Mouse (Mus musculus): ENCODE measurements around the gene Plekhf1.
A peak's percentile ranks its signal among the peaks of the same experiment; 100 is the strongest.

Plekhf1 gene

DNA sequence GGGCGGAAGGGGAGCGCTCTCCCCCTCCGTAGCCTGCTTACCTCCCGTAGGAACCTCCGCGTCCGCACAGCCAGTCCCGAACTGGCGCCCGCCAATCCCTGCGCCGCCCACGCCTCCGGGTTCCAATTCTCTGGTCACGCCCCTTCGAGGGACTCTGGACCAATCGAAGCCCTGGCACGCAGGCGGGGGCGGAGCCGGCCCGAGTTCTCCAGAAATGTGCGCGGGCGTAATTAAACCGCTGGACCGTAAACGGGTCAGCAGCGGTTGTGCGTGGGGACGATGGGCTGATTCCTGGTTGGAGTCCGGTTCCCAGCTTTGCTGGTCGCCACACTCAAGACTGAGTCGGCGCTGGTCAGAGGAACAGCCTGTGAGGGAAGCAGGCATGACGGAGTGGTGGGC lies at the start of gene Plekhf1:
Gene Plekhf1 (minus strand): TSS at position 117 of the 399 bp plus-strand sequence.
- DNase-seq (ENCODE audit: low read depth, low spot score), result peak; percentile 91

DNA sequence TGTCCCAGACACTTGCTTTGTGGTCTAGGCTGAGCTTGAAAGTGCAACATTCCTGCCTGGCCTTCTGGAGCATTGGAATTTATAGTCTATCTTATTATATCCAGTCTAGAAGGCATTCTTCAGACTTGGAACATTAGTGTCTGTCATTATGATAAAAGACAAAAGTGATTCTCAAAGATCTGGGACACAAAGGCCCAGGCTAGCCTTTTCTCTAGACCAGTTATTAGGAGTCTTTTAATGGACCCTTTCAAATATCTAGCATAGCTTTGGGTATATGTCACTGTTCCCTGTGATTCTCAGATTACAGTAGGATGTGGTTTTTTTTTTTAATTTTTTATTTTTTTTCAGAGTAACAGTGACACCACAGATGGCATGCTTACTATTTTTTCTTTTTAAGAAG lies 44.7 kb upstream of the Plekhf1 start:
- no peak for DNase-seq (ENCODE audit: low read depth, low spot score)

DNA sequence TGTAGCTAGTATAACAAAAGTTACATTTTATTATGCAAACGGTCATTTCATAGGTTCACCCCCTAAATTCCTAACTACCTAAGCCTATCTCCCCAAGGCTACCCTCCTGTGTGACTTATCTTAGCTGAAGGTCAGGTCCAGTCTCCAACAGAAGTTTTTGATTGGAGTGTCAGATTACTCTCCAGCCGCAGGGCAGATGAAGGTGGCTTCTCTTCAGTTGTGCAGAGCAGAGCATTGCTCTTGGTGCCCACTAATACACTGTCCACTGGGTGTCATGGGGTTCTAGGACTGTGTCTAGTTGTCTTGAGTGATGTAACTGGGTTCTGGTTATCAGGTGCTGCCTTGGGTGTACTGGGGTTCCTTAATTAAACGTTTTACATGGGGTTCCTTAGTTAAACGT lies 44.0 kb upstream of the Plekhf1 start:
- no peak for DNase-seq (ENCODE audit: low read depth, low spot score)

DNA sequence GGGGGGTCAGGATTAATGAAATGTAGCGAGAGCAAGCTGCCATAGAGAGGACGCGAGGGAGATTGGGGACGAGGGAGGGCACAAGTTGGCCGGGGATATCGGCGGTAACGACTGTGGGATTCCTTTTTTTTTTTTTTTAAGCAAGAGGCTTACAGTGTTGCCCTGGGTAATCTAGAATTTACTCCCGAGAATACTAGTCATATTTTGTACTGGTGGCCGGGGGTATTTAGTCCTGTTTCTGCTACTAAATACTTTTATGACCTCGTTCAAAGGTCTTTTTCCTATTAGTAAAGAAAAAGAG lies 43.6 kb upstream of the Plekhf1 start:
- DNase-seq (ENCODE audit: low read depth, low spot score), result no peak

DNA sequence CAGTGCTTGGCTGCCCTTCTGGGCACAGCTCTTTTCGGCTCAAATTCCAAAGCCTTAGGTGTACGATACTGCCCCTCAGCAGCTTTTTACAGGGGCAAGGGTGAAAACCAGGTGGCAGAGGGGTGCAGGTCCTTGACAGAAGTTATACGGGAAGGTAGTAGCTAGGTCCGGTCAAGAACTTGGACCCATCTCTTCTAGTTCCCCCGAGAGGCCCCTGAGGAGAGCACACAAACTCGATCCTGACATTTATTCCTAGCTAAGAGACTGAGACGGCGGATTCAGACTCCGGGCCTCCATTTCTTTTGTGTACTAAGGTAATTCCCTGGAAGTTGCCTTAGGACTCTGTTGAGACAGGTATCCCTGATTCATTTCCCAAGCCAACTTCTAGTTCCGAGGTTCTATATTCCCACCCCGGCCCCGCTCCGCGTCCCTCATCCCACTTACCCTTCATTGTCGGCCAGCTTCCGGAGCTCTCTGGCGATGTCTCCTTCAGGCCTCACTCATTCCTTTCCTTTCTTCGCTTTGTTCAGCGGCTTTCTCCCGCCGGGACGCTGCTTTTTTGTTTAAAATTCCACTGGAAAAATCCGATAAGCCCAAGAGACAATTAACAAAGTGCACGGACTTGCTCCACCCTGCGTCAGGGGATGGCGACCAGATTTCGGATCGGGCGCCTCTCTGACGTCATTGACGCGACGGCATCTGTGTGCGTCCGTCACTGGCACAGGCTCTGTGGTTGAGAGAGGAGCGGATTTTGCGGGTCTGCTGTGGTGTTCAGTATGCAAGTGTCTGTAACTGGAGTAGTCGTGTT lies 43.1 kb upstream of the Plekhf1 start, which contains the start of gene Pop4:
Gene Pop4 (minus strand): TSS at position 721 of the 808 bp plus-strand sequence.
- DNase-seq (ENCODE audit: low read depth, low spot score), result peak; percentile 84

DNA sequence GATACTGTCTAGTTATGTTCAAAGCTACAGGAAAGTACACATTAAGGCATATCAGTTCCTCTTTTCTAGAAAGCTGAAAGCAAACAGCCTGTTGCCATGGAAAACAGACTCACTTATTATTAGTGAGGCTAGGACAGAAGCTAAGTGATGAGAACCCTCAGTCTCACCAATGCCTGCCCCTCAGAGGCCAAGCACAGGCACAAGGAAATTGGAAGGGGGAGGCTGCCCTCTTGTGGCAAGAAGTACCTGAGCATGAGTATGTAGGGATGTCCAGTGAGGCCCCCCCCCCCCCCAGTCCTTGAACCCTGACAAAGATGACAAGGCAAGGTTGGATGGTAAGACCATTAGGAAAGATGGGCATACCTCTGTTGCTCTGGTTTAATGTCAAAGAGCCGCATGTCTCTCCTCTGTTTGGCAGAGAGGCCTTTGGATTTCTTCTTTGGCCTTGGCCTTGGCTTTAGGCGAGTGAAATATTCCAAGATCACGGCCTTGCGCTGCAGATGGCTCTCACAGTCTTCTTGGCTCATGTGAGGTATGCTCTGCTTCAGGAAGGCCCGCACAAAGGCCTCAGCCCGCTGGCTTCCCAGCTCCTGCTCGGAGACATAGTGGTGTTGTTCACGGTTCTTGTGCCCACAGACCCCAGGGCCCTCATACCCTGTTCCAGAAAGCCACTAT lies 39.3 kb upstream of the Plekhf1 start:
- DNase-seq (ENCODE audit: low read depth, low spot score), result peak; percentile 66

DNA sequence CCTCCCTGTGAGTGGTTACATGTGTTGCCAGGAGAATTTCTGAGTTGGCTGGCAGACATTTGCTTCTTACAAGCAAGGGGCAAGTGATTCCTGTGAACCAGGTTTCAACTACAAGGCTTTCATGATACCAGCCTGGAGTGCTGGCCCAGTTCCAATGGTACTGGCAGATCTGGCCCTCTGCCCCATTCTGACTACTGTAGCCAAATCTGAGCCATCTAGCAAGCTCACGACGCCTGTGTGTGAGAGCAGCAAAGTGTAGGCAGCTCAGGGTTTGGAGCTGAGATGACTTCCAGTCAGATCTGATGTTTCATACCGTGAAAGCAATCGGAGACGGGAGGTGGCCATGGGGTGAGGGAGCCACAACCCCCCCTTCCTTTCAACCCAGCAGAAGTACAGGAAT lies 34.6 kb upstream of the Plekhf1 start:
- DNase-seq (ENCODE audit: low read depth, low spot score), result no peak

DNA sequence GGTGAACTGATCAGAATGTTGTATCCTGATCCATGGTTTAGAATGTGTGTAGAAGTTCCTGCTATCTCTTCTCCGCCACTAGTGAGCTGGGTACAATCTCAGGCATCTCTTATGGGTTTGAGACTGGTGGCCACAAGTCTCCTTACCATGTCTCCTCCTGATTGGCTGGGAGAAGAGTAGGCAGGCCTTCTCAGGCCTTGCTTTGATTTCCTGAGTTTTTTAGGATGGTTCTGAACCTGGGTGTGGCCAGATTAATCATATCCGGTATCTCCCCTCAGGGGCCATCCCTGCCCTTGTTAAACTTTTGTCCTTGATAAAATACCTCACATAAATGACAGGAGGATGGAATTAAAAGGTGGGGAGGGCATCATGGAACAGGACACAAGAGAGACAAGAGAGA lies 31.8 kb upstream of the Plekhf1 start:
- no peak for DNase-seq (ENCODE audit: low read depth, low spot score)

DNA sequence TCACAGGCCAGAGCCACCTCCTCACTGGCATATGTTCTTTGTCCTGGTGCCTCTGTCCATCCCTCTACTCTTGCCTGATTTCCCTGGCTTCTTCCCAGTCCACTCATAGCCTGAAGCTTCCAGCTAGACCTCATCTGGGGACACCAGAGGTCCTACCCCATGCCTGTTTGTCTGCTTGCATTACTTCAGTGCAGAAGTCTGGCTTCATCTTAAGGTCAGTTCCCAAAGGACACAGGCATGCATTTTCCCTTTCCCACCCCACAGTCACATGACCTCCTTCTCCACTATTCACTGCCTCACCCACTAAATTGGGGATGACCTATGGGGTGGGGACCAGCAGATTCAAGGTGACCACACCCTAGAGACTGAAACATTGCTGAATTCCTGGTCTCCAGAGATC lies 25.6 kb upstream of the Plekhf1 start:
- DNase-seq (ENCODE audit: low read depth, low spot score), result peak; percentile 59

DNA sequence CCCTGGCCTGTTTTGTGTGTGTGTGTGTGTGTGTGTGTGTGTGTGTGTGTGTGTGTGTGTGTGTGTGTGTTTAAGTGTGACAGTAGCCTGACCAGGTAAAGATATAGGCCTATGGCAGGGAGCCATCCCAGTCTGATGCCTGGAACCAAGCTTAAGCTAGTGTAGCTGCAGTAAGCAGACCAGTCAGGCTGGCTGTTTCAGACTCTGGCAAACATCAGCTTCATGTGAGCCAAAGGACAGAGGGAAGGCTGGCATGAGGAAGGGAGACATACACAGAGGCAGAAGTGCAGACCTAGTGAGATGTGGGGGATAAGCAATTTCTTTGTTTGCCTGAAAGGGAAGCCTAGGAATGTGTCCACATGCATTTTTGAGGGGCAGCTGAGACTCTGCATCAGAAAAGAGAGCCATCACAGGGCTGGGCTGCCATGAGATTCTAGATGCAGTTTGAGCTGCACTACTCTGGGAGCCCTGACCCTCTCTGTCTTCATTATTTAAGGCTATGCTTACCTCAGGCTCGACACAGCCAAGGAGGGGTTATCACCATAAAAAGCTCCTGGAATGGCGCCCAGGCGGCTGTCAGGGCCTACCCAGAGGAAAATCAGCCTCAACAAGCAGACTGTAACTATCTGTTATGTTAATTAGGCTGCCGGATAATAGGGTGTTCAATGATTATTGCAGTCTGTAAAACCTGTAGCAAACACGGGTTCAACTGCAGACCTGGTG lies 23.8 kb upstream of the Plekhf1 start:
- DNase-seq (ENCODE audit: low read depth, low spot score), result no peak

DNA sequence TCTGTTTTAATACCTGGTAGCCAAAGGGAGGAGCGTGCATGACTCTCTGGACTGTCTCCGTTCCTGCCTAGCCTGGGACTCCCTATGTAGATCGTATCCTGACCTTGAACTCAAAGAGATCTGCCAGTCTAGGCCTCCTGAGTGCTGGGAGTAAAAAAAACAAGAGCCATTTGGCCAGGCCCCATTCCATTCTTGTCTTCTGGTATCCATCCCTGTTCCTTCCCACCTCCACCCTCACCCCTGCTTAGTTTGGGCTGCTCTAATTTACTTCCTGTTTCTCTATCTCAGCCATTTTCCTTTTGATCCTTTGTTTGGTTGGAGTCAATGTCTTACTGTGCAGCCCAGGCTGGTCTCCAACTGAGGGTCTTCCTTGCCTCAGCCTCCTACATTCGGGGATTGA lies 14.6 kb upstream of the Plekhf1 start:
- no peak for DNase-seq (ENCODE audit: low read depth, low spot score)

DNA sequence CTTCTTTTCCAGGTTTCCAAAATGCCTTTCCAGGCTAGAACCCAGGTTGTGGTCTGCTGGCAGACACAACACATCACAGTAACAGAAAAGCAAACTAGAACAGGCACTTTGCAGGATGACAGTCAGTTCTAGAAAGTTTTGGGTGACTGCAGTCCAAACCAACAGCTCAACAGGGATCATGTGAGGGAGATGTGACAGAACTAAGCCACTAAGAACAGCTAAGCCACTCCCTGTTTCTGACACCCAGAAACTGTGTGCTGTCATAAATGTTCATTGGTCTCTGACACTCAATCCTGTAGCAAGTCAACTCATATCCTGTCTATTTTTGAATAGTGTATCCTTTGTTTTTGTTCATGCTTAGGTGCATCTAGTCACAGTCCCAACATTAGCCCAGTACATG lies 9.3 kb upstream of the Plekhf1 start:
- no peak for DNase-seq (ENCODE audit: low read depth, low spot score)

DNA sequence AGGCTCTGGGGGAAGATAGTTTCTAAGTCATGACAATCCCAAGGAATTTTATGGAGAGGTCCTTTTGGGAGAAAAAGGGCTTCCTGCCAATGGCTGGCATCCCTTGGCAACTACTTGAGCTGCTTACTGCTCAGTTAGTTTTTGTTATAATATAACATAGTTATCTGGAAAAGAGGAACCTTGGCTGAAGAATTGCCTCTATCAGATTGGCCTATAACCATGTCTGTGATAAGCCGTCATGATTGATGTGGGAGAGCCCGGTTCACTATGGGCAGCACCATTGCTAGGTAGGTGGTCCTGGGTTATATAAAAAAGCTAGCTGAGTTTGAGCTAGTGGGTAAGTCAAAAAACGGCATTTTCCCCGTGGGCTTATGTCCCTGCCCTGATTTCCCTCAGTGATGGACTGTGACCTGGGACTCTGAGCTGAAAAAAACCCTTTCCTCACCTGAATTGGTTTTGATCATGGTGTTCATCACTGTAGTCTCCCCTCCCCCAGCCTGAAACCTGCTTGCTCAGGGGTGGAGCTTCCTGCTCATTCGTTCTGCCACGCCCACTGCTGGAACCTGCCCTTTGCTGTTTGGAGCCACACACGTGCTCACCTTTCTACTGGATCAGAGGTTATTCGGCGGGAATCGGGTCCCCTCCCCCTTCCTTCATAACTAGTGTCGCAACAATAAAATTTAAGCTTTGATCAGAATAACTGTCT lies 8.7 kb upstream of the Plekhf1 start:
- DNase-seq (ENCODE audit: low read depth, low spot score), result no peak

DNA sequence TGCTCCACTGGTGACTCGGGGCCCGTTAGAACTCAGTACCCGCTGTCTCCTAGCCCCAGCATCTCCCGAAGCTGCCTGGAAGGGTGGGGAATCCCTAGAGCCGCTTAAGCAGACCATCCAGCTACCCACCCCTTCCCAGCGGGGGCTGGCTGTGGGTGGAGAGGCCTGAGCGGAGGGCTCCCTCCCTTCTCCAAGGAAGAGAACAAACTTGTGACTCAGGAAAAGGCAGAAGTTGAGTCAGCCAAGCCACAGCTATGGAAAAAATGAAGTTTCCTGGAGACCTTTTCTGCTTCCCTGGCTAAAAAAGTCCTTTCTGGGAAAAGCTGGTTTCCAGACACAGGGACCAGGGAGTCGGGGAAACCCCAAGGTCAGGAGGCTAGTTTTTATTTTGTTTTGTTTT lies 2.5 kb upstream of the Plekhf1 start:
- peak; percentile 78 for DNase-seq (ENCODE audit: low read depth, low spot score)

DNA sequence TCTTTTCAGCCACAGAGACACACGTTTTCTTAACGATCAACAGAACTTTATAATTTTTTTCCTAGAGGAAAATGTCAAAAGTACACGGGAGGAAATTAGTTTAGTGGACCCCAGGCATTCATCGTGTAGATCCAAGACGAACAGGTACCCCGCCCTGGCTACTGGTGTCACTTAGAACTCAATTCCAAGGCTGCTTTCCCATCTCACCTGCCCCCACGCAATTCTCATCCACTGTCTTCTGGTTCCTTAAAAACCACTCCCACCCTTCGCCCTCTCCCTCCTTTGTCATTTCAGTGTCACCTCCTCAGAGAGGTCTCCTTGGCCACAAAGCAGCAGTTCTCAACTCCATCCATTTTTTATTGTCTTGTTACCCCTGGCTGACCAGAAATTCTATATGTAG lies 513 bp upstream of the Plekhf1 start:
- DNase-seq (ENCODE audit: low read depth, low spot score), result no peak

DNA sequence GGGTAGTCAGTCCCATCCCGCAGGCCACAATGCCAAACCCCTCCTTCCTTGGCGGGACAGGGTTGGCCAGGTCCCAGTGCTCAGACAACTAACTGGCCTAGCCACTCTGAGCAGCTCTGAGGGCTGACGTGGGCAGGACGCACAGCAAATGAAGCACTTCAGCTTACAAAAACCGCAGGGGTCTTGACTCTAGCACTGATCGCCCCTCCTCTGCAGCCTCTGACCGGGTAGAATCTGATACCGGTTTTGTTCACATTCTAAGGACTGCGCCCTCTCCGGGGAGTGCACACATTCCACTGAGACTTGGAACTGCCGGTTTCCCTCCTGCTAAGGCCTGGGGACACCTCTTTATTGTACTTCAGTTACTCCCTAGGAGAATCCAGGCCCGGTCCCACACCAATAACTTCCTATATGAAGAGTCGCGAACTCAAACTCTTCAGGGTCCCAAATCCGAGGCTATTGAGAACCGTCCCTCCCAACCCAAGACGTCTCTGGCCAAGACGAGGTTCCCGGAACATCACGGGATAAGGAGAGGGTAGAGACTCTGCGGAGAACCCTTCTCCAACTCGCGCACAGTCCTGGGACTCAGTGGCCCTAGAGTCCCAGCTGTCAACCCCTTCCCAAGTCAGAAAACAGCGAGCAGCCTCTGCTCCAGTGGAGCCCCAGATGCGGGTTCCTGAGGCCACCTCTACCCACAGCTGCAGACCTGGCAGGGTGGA lies 476 bp downstream of the Plekhf1 start:
- peak; percentile 90 for DNase-seq (ENCODE audit: low read depth, low spot score)

DNA sequence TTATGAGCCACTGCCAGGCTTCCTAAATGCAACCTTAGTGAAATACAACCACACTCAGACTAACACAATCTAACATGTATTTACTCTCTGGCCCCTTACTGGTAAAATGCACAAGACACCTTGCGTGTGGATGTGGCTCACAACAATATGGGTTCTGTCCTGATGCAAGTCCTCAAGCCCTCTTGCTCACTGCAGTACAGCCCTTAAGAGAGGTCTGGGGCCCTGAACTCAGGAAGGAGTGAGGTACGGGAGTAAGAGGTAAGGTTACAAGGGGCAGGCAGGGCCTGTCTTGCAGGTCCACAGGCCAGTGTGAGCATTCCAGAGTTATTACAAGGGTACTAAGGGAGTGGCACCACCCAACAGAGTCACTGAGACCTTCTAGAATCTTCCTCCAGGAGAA lies 1.6 kb downstream of the Plekhf1 start:
- DNase-seq (ENCODE audit: low read depth, low spot score), result no peak

DNA sequence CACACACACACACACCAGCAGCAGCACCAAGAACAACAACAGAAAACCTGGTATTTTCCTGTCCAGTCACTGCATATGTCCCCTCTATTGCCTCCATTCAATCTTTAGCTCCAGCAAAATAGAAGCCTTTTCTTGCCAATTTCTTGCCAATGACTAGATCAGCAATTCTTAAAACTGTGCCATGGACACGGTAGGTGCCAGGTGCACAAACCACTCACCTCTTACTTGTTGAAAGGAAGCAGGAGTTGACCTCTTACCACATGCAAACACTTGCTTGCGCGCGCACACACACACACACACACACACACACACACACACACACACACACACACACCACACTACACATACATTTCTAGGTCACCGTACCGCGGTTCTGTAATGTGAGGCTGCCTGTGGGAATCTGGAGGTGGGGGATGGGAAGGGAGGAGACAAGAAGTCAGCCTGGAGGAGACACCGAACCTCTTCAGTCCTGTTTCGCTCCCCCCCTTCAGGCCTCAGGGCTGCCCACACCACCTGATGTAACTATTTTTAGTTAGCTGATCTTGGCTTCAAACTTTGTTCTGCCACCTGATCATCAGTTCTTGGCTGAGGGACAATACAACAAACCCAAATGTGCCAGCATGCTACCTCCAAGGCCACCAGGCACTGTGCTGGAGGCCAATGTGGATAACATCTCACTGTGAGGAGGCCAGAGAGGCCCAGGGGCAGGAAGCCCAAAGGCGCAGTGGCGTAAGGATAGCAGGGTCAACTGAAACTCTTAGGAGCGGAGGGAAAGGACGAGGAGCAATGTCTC lies 3.0 kb downstream of the Plekhf1 start:
- peak; percentile 92 for DNase-seq (ENCODE audit: low read depth, low spot score)

DNA sequence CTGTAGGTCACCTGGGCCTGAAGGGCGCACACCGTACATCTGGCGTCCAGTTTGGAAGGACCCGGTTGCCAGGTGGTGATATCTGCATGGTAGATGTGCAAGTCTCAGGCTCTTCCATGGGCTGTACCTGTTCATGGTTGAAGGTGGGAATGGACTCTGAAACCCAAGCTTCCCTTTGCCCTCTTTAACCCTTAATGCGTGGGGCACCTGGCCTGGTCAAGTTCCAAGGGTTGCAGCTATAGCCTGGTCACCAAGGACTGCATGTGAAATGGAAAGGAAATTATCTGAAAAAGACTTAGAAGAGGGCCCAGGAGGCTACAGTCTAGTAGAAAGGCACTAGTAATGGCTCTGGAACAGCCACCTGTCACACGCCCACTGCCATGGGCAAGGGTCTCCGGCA lies 7.0 kb downstream of the Plekhf1 start:
- DNase-seq (ENCODE audit: low read depth, low spot score), result no peak

DNA sequence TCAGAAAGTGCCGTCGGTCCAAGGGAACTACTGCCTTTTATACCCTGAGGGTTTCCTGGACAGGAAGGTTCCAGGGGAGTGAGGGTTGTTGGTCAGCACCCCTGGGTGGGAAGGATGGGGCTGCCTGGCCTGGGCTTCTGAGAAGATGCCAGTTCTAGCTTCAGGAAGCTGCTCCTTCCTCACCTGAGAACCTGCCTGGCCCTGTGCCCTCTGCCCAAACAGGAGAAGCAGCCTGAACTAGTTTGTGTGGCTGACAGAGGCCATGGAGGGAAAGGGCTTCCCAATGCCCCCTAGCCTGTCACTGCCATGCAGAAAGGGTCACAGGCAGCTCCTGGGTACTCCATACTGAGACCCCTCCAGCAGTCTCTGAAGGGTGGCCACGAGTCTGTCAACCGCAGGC lies 8.3 kb downstream of the Plekhf1 start:
- DNase-seq (ENCODE audit: low read depth, low spot score), result no peak

All from skeletal muscle tissue, adult 2 months (tissue).